ENCODE assay signal across 28 mouse cellular contexts in genomic region chr4:134538997-134539580, GRCm38 (mm10). TPM values are rescaled to one million over a fixed set of nuclear protein-coding genes. Genes with fewer than 3 reads are reported as not detected.
DNase-seq lines count a peak whose midpoint lies in the region; ATAC-seq and TF ChIP-seq lines count a peak whose summit lies in the region.
"Had no signal": no experiment of that assay in that cellular context is flagged by ENCODE, and none has a peak within 500 bp of the region (broad histone marks: within the 10 kb centered on the region; RNA-seq: fewer than 3 reads in every experiment).

No protein-coding gene starts in this region.

- H3K4me3 ChIP-seq in hindbrain, postnatal 0 days (ENCODE audit: low read length) = no peak overlapping the region
- H3K4me3 ChIP-seq in hindbrain, embryonic 11.5 days (ENCODE audit: low read depth, low read length) = no peak overlapping the region
- H3K4me3 ChIP-seq: heart, embryonic 15.5 days; hindbrain, embryonic 15.5 days; limb, embryonic 12.5 days; midbrain, embryonic 12.5 days; myocyte; neural tube, embryonic 13.5 days had no signal

- H3K27me3 ChIP-seq in hindbrain, postnatal 0 days (ENCODE audit: insufficient read depth, low read length) = no peaks in the 10 kb centered on the region
- no peaks in the 10 kb centered on the region for H3K27me3 ChIP-seq in hindbrain, embryonic 11.5 days (ENCODE audit: control insufficient read depth, insufficient read depth, low read length)
- H3K27me3 ChIP-seq: heart, embryonic 15.5 days; hindbrain, embryonic 15.5 days; limb, embryonic 12.5 days; midbrain, embryonic 12.5 days; neural tube, embryonic 13.5 days had no signal

- DNase-seq in cerebellum, postnatal 14 days = peak; percentile 63 to 70
- DNase-seq in cerebellum, adult 8-10 months = no peak
- peak; percentile 58 for DNase-seq in hindbrain, postnatal 0 days (ENCODE audit: low spot score)
- no peak for DNase-seq in hindbrain, embryonic 11.5 days (ENCODE audit: low spot score)
- peak; percentile 50 for DNase-seq in retina, postnatal 1 day
- no peak for DNase-seq in retina, embryonic 14.5 days (ENCODE audit: low spot score)
- no peak for DNase-seq in layer of hippocampus, adult 9-11 months
- DNase-seq: adrenal gland, postnatal 10 days; gastrocnemius, postnatal 36 days; heart, postnatal 36 days; kidney, adult 9 months; kidney, postnatal 14 days; liver, postnatal 0 days; right cerebral cortex, postnatal 14 days; thymus, adult 2 months; thymus, postnatal 4 days had no signal

- ATAC-seq in hindbrain, postnatal 0 days = no peak
- ATAC-seq in hindbrain, embryonic 11.5 days (ENCODE audit: low FRiP score) = no peak
- ATAC-seq: activated CD4-positive, CD25-positive, alpha-beta regulatory T cell, adult 4 months; intestine, embryonic 16.5 days; liver, postnatal 0 days; lung, postnatal 0 days had no signal

- TF ChIP-seq CTCF in hindbrain, postnatal 0 days (IDR thresholded peaks at IDR 0.05; ENCODE audit: low read depth) = no peak

- no peak overlapping the region for H3K9ac ChIP-seq in hindbrain, postnatal 0 days (replicated peaks; ENCODE audit: low read length)
- H3K9ac ChIP-seq in hindbrain, embryonic 11.5 days (ENCODE audit: low read depth, low read length) = no peak overlapping the region
- H3K9ac ChIP-seq: heart, embryonic 15.5 days; hindbrain, embryonic 15.5 days; limb, embryonic 12.5 days; liver, postnatal 0 days; midbrain, embryonic 12.5 days; neural tube, embryonic 13.5 days had no signal

- no peak overlapping the region for H3K4me2 ChIP-seq in hindbrain, postnatal 0 days (ENCODE audit: low read depth, low read length)
- H3K4me2 ChIP-seq in hindbrain, embryonic 11.5 days (replicated peaks; ENCODE audit: low read depth, low read length) = no peak overlapping the region
- H3K4me2 ChIP-seq: heart, embryonic 15.5 days; hindbrain, embryonic 15.5 days; limb, embryonic 12.5 days; liver, embryonic 11.5 days; midbrain, embryonic 12.5 days; neural tube, embryonic 13.5 days had no signal

- peaks cover 12% of the 10 kb centered on the region; the same call in 1 of the 2 replicates for H3K4me1 ChIP-seq in hindbrain, postnatal 0 days (ENCODE audit: insufficient read depth, low read length)
- peaks cover 2% of the 10 kb centered on the region; the same call in 1 of the 2 replicates for H3K4me1 ChIP-seq in hindbrain, embryonic 11.5 days (replicated peaks; ENCODE audit: control insufficient read depth, insufficient read depth, low read length)

- H3K9me3 ChIP-seq in hindbrain, postnatal 0 days (ENCODE audit: low read length) = no peaks in the 10 kb centered on the region
- no peaks in the 10 kb centered on the region for H3K9me3 ChIP-seq in hindbrain, embryonic 11.5 days (ENCODE audit: control insufficient read depth, low read length)
- H3K9me3 ChIP-seq: heart, embryonic 15.5 days; hindbrain, embryonic 15.5 days; limb, embryonic 12.5 days; midbrain, embryonic 12.5 days; neural tube, embryonic 13.5 days had no signal

- 50% methylated on average over 10 of the region's 10 CpGs for WGBS in hindbrain, postnatal 0 days
- WGBS in hindbrain, embryonic 11.5 days = 92% methylated on average over 10 of the region's 10 CpGs

- H3K27ac ChIP-seq in hindbrain, postnatal 0 days = no peak overlapping the region; the same call in 1 of the 2 replicates
- no peak overlapping the region for H3K27ac ChIP-seq in hindbrain, embryonic 11.5 days (ENCODE audit: low read depth, low read length)
- H3K27ac ChIP-seq: heart, embryonic 15.5 days; hindbrain, embryonic 15.5 days; limb, embryonic 12.5 days; midbrain, embryonic 12.5 days; neural tube, embryonic 13.5 days; stomach, postnatal 0 days had no signal

- H3K36me3 ChIP-seq in hindbrain, postnatal 0 days (ENCODE audit: insufficient read depth, low read length) = peaks cover 20% of the 10 kb centered on the region; the same call in 1 of the 2 replicates
- H3K36me3 ChIP-seq in hindbrain, embryonic 11.5 days (ENCODE audit: control insufficient read depth, insufficient read depth, low read length) = peaks cover 11% of the 10 kb centered on the region; the same call in 1 of the 2 replicates

RNA-seq across cellular contexts. Expression of gene Mtfr1l, which starts 3.9 kb away (rescaled TPM):
- 133 and 146 TPM in 2 replicates for total RNA-seq in hindbrain, postnatal 0 days (2014; rRNA removed)
- polyA plus RNA-seq in hindbrain, postnatal 0 days (2015; fragmentation: Nextera tagmentation; extraction: Ambion mirVana) = 177 and 182 TPM in 2 replicates
- polyA plus RNA-seq in hindbrain, embryonic 11.5 days (2014; fragmentation: Nextera tagmentation; extraction: Ambion mirVana) = 136 and 138 TPM in 2 replicates

RNA-seq across cellular contexts. Expression of gene Selenon, which starts 12.9 kb away (rescaled TPM):
- 30.4 and 32.7 TPM in 2 replicates for total RNA-seq in hindbrain, postnatal 0 days (2014; rRNA removed)
- polyA plus RNA-seq in hindbrain, postnatal 0 days (2015; fragmentation: Nextera tagmentation; extraction: Ambion mirVana) = 10.0 and 11.3 TPM in 2 replicates
- 16.7 and 22.7 TPM in 2 replicates for polyA plus RNA-seq in hindbrain, embryonic 11.5 days (2014; fragmentation: Nextera tagmentation; extraction: Ambion mirVana)

RNA-seq across cellular contexts. Expression of gene Aunip, which starts 28.3 kb away (rescaled TPM):
- 2.2 and 2.7 TPM in 2 replicates for total RNA-seq in hindbrain, postnatal 0 days (2014; rRNA removed)
- 2.2 and 2.6 TPM in 2 replicates for polyA plus RNA-seq in hindbrain, postnatal 0 days (2015; fragmentation: Nextera tagmentation; extraction: Ambion mirVana)
- 4.4 and 6.1 TPM in 2 replicates for polyA plus RNA-seq in hindbrain, embryonic 11.5 days (2014; fragmentation: Nextera tagmentation; extraction: Ambion mirVana)
- total RNA-seq: gastrocnemius, adult 18-20 months had no signal

RNA-seq across cellular contexts. Expression of gene Paqr7, which starts 42.6 kb away (rescaled TPM):
- 121 and 142 TPM in 2 replicates for total RNA-seq in hindbrain, postnatal 0 days (2014; rRNA removed)
- 41.1 and 43.5 TPM in 2 replicates for polyA plus RNA-seq in hindbrain, postnatal 0 days (2015; fragmentation: Nextera tagmentation; extraction: Ambion mirVana)
- polyA plus RNA-seq in hindbrain, embryonic 11.5 days (2014; fragmentation: Nextera tagmentation; extraction: Ambion mirVana) = 1.7 and 2.5 TPM in 2 replicates

Comparison
In these comparisons a context has a peak if more than half of its experiments do, and no peak if none do; other contexts are left out.
1. DNase-seq: peak in cerebellum, postnatal 14 days (2 of 2), hindbrain, postnatal 0 days (single experiment) and retina, postnatal 1 day (single experiment); none in cerebellum, adult 8-10 months (single experiment), hindbrain, embryonic 11.5 days (single experiment), retina, embryonic 14.5 days (single experiment) and layer of hippocampus, adult 9-11 months (single experiment).